Mouse (Mus musculus) left cerebral cortex, adult 8-10 months (tissue): ENCODE measurements at regions not wholly inside any gene's neighbourhood (a gene's known extent, or its start where the extent isn't known, plus 50 kb on each side); places are given as distances from the start of the nearest gene placed in this dataset.

Source experiments
- DNase-seq, 2 experiments: peaks; one replicate each; pipeline ENCODE4 v3.0.0; 2022; ENCODE audit warnings: low spot score in 2 of 2

GRCm38 (mm10) chr4:152731988-152732387, 254.3 kb upstream of the Kcnab2 start:
- peak; percentile 25 to 48 for DNase-seq

- DNase-seq, result no peak
These were observed 253.5 kb upstream of the Kcnab2 start for GRCm38 (mm10) chr4:152731082-152731720.

DNA sequence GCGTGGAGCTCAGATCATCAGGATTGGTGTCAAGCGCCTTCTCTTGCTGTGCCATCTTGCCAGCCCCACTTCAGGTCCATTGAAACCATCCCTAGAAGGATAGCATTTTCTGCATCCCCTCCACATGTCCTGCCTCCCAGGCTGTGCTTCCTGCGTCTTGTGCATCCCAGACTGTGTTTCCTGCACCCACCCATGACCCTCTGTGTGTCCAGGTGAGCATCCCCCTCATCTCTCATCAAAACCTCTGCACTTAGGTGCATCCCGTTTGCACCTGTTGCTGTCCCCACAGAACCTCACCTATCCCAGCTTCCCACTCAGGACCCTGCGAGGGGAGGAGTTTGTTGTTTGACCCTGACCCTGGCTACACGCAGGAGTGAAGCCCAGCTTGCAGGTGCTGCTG, 251.8 kb upstream of the Kcnab2 start:
- DNase-seq, result no peak

DNA sequence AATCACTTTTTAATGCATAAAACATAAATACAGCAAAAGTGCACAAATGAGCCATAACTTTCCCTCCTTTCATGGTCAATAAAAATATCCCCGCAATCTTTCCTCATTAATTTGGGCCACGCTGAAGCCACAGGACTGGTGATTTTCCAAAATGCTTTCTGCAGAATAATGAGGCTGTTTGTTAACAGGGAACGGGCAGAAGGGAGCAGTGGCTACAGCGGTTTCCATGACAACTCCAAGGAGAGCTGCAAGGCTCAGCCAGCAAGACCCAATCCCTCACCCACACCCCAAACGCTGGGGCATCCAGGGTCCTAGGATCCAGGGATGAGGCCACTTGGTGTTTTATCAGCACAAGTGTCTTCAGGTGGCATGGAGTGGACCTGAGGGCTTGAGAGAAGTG, 248.2 kb upstream of the Kcnab2 start:
- DNase-seq, result peak in 1 of 2 experiments; percentile 28

DNA sequence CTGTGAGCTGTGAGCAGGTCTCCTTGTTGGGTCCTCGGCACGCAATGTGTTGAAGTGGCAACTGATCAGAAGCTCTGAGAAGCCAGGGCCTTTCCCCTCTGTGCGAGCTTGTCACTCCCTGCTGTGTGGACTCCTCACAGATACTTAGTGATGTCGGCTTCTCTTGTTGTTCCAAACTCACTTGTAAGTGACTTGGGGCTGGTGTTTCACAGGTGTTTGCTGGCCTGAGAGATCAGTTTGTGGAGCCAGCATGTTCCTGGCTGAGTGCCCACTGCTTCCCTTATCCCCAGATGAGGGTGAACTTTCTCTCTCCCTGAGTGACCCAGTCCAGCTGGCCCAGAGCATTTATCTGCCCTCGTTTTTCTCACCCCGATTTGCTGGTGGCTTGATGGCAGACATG, 247.8 kb upstream of the Kcnab2 start:
- DNase-seq, result no peak

DNA sequence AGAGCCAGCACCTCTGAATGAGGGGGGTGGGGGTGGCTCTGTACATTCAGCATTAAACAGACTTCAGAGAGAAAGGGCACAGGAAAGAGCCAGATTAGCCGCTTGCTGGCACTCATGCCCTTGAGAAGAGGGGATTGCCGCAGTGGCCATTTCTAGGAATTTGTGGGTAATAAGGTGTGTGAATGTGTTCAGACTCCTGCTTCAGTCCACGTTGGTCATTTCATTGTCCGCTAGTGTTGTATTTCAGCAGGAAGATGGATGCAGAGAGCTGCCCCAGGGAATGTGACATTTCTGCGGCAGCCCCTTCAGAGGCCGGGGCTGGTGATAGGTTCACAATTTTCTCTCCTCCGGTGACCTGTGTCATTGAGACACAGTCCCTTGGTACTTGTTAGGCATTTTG, 247.1 kb upstream of the Kcnab2 start:
- no peak for DNase-seq

- no peak for DNase-seq
These were observed 246.4 kb upstream of the Kcnab2 start for GRCm38 (mm10) chr4:152724026-152724425.

DNA sequence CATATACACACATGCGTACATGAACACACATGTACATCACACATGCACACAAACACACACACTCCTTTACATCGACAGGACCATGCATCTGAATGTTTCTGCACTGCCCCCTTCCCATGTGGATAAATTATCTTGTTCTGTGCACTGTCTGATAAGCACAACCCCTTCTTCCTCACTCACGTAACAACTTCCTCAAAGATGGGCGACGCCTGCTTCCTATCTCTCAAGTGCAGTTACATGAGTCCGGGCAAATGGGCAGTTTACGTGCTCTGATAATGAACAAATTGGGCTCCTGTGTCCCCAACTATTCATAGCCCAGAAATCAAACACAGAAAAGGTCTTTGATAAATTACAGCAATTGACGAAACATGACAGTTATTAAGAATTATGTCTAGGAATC, 242.9 kb upstream of the Kcnab2 start:
- no peak for DNase-seq

DNA sequence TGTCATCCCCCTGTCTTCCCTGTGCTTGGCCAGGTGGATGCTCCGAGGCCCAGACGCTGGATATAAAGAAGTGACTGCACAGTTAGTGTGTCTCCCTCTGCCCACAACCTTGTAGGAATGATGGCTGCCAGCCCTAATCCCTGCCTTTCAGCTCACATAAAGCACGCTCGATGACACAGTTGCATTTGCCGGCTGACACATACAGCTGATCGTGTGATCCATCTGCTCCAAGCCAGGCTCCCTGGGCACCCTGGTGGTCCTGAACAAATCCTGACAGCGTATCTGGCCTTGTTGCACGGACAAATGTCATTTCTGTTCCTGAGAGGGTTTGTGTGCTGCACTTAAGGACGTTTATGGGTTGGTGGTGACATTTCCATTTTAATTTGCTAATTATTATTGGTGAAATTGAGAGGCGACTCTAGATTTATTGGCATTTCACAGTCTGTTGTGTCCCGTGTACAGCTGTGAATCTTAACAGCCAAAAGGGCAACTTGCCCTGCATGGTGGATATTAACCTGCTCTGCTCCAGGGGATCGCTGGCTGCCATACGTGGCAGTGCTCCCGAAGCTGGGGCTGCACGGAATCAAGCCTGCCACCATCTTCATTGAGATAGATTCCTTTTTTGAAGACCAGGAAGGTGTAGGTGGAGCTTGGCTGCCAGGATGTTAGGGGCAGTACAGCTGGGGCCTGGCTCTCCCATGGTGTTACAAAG, 241.9 kb upstream of the Kcnab2 start:
- DNase-seq, result no peak

- DNase-seq, result no peak
These were observed 232.7 kb upstream of the Kcnab2 start for GRCm38 (mm10) chr4:152710339-152710738.

GRCm38 (mm10) chr4:152700217-152700616, 222.5 kb upstream of the Kcnab2 start:
- DNase-seq, result no peak

DNA sequence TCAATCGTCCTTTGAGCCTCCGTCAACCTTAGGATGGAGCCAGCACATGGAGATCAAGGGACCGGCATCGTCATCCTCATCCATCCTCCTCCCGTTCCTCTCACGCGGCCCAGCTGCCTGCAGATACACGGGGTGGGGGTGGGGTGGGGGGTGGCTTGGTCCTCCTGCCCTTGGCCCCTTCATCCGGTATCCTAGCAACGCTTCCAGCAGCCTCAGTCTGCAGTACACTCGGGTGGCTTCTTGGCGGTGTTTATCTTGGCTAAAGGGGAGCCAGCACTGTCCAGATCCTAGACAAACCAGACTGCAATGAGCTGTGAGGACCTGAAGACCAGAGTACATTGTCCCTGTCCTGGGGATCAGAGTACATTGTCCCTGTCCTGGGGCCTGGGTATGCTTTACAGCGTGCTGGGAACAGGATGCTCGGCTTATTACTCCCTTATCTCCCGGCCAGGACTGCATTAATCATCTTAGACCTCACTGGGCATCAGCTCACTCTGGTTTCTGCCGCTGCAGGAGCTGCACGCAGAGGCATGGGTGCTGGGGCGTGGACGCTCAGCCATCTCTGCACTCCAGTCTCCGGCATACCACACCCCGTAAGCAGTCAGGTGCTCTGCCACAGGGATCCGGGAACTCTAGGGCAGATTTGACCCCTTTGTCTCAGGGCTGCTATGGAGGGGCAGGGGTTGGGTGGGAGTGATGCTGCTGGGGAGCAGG, 219.7 kb upstream of the Kcnab2 start:
- DNase-seq, result peak in 1 of 2 experiments; percentile 16

DNA sequence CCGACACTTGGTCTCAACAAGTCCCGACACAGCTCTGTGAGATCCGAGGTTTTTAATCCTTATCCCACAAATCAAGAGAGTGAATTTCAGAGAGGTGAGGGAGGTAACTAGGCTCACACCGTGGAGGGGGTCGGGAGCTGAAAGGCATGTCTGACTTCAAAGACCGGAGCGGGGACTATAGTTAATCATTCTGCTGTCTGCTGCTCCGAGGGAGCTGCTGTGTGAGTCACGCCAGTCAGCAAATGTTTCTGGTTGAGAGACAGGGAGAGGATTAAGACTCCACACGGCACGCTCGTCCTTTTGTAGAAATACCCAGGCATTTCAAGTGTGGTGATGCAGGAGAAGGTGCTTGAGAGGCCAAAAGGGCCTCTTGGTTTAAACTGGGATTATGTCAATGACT, 214.1 kb upstream of the Kcnab2 start:
- no peak for DNase-seq

GRCm38 (mm10) chr4:152691302-152691701, 213.6 kb upstream of the Kcnab2 start:
- DNase-seq, result peak in 1 of 2 experiments; percentile 9

DNA sequence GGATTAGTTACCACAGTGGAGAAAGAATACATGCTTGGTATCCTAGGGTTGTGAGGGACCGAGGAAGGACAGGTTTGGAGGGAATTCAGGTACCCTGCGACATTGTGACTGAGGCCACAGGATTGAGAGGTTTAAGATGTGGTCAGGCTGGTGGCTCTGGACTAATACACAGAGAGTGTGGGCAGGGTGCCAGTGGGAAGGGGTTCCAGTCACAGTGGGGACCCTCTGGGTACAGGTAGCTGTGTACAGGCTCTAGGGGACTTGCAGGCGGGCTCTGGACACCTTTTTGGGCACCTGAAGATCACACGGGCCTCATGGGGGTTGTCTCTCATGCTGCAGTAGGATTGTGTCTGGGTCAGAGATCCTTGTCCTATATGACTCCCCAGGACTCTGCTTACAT, 213.1 kb upstream of the Kcnab2 start:
- DNase-seq, result no peak

GRCm38 (mm10) chr4:152689831-152690230, 212.2 kb upstream of the Kcnab2 start:
- DNase-seq, result no peak

GRCm38 (mm10) chr4:152686509-152687081, 208.9 kb upstream of the Kcnab2 start:
- no peak for DNase-seq

- no peak for DNase-seq
These were observed 196.5 kb upstream of the Kcnab2 start for GRCm38 (mm10) chr4:152674140-152674539.

GRCm38 (mm10) chr4:152663482-152663881, 185.8 kb upstream of the Kcnab2 start:
- DNase-seq, result peak in 1 of 2 experiments; percentile 18

DNA sequence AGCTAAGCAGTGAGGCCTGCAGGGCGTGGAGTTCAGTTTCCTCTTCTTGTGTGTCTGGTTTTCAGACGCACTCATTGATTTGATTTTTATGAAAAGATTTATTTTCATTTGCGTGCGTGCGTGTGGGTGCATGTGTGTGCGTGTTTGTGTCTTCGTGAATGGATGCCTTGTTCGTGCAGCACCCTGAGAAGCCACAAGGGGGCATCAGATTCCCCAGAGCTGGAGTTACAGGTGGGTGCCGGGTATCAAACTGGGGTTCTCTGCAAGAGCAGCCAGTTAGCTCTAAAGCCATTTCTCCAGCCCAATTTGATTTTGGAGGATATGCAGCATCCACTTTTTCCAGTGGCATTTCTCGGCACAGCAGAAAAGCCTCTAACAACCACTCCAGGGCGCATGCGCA, 185.4 kb upstream of the Kcnab2 start:
- DNase-seq, result no peak

DNA sequence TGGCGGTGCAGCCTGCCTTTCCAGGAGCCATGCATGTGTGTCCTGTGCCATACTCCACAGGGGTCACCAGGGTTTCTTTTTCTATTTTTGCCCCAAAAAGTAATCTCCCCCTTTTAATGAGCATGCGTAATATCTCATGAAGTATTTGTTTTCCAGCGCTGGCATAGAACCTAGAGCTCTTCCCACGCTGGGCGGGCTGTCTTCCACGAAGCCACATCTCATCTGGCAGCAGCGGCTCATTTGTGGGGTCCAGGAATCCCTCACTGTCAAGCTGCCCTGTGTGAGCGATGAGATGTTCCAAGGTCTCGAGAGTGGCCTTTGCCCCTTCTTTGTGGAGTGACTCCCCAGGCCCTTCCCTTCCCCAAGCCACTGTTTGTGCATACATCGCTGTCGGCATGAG, 184.8 kb upstream of the Kcnab2 start:
- no peak for DNase-seq

DNA sequence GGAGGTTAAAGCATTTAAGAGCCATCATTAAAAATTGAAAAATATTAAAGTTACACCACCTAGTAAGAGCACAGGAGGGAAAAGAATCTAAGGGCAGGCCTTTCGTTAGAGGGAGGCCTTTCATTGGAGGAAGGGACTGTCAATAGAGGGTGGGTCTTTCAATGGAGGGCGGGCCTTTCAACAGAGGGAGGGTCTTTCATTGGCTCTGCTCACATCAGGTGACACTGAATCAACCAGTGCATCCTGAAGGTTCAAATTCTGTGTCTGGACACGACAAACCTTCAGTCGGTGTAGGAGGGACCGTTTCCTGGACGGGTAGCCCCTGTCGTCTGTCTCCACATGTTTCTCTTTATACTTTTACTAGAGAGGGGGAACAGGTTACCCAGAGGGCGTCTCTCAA, 172.5 kb upstream of the Kcnab2 start:
- no peak for DNase-seq
